Mouse (Mus musculus) midbrain, postnatal 0 days (tissue): ENCODE data around the gene Wwc2. TPM values are rescaled to one million over a fixed set of nuclear protein-coding genes. Genes with fewer than 3 reads are reported as not detected.

ENCODE experiments used
- ATAC-seq: fragments of 200-750 bp; cut with Nextera tagmentation; 2 replicates; pipeline ENCODE4 v1.8.0; 2017; ENCODE audit warnings: moderate number of reproducible peaks, mild to moderate bottlenecking, moderate TSS enrichment, moderate library complexity; ENCODE audit not compliant: low FRiP score
- DNase-seq: peaks from one replicate; pipeline ENCODE4 v3.0.0-alpha.2; 2015; ENCODE audit warnings: low spot score
- H3K27ac ChIP-seq: fragments of 300-500 bp; sonication (generic); 2 replicates; pipeline ENCODE4 v1.5.1; 2014; ENCODE audit warnings: low read depth, mild to moderate bottlenecking, low read length, mixed read lengths
- H3K27me3 ChIP-seq: fragments of 300-500 bp; sonication (generic); 2 replicates; pipeline ENCODE4 v1.6.1; 2014; ENCODE audit warnings: low read length, control low read depth, mixed read lengths; ENCODE audit not compliant: insufficient read depth
- H3K36me3 ChIP-seq: fragments of 300-500 bp; sonication (generic); 2 replicates; pipeline ENCODE4 v1.6.1; 2014; ENCODE audit warnings: low read length, control low read depth, mixed read lengths; ENCODE audit not compliant: insufficient read depth
- H3K4me1 ChIP-seq: fragments of 300-500 bp; sonication (generic); 2 replicates; pipeline ENCODE4 v1.6.1; 2014; ENCODE audit warnings: mild to moderate bottlenecking, control low read depth, antibody characterized with exemption, low read length, mixed read lengths; ENCODE audit not compliant: insufficient read depth
- H3K4me2 ChIP-seq: fragments of 300-500 bp; sonication (generic); 2 replicates; pipeline ENCODE4 v1.6.1; 2014; ENCODE audit warnings: low read depth, mild to moderate bottlenecking, low read length, mixed read lengths; ENCODE audit not compliant: poor library complexity, severe bottlenecking
- H3K4me3 ChIP-seq: fragments of 300-500 bp; sonication (generic); 2 replicates; pipeline ENCODE4 v1.5.1; 2014; ENCODE audit warnings: low read depth, mild to moderate bottlenecking, low read length, moderate library complexity
- H3K9ac ChIP-seq: fragments of 300-500 bp; sonication (generic); replicated peaks from 2 replicates; pipeline ENCODE4 v1.6.1; 2014; ENCODE audit warnings: mild to moderate bottlenecking, low read length, moderate library complexity, mixed read lengths; ENCODE audit not compliant: poor library complexity, severe bottlenecking
- H3K9me3 ChIP-seq: fragments of 300-500 bp; sonication (generic); 2 replicates; pipeline ENCODE4 v1.6.1; 2016; ENCODE audit warnings: low read length, control low read depth
- CTCF ChIP-seq: IDR thresholded peaks from 2 replicates; pipeline ENCODE4 v1.5.1; 2016; ENCODE audit warnings: antibody characterized with exemption, mild to moderate bottlenecking
- WGBS: fragments of 180-500 bp; shearing (Covaris S2); extraction: QIAGEN DNeasy Blood & Tissue Kit; methylation state at CpG from one replicate; pipeline ENCODE4 v1.1.7; 2014; 5-methylcytosine and 5-hydroxymethylcytosine counted together
- polyA plus RNA-seq: library from polyadenylated mRNA; unstranded; fragments of >200 nt; fragmentation: Nextera tagmentation; extraction: Ambion mirVana; gene quantifications from 2 replicates; pipeline ENCODE4 v1.2.1, GENCODE M21; 2015
- total RNA-seq: library from RNA; depleted of rRNA; stranded (reverse); fragments of >200 nt; gene quantifications from 2 replicates; pipeline ENCODE4 v1.2.3, GENCODE M21; 2014

Gene Wwc2
- total and polyA plus RNA-seq, 2 experiments from 2014 or later = 4.5 to 9.6 TPM

DNA sequence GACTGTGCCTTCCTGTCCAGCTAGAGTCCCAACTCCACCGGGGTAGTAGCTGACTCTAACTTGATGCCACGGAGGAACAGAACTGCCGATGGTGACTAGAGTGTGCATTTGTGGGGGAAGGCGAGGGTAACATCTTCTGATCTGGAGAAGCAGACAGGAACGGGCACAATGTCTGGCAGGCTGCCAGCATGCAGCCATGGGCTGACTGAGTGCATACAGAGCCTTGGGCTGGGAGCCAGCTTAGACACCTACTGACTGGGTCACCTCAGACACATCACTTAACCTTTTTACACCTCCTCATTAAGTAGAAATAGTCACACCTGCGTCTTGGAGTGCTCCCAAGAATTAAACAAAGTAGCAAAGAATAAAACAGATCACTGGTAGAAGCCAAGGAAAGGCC, 28.7 kb downstream of the Wwc2 start:
- Histone ChIP-seq H3K27ac (no peak overlapping the region), H3K27me3 (no peaks in the 10 kb centered on the region), H3K9ac (no peak overlapping the region), H3K36me3 (no peaks in the 10 kb centered on the region), H3K4me3 (no peak overlapping the region), H3K4me2 (no peak overlapping the region), H3K4me1 (0 out of 2 replicates have a peak, but pooled peaks cover 6% of the 10 kb centered on the region), H3K9me3 (no peaks in the 10 kb centered on the region)
- ATAC-seq (no peak), DNase-seq (peak; percentile 30)
- 56% methylated on average over 6 of the region's 6 CpGs for WGBS
- TF ChIP-seq CTCF = no peak

- no peaks in the 10 kb centered on the region for H3K9me3 ChIP-seq
- TF ChIP-seq CTCF = no peak
- H3K4me2 ChIP-seq = no peak overlapping the region
- ATAC-seq (no peak), DNase-seq (no peak)
- H3K9ac ChIP-seq = no peak overlapping the region
- H3K27me3 ChIP-seq = no peaks in the 10 kb centered on the region
- no peak overlapping the region for H3K4me3 ChIP-seq
- 100% methylated on average over 4 of the region's 4 CpGs for WGBS
- H3K36me3 ChIP-seq = no peaks in the 10 kb centered on the region
- H3K27ac ChIP-seq = no peak overlapping the region
- 0 out of 2 replicates have a peak, but pooled peaks cover 6% of the 10 kb centered on the region for H3K4me1 ChIP-seq
Observed at GRCm38 (mm10) chr8:47957560-47957959, 33.2 kb downstream of the Wwc2 start.

- WGBS = 76% methylated on average over 7 of the region's 7 CpGs
Observed at GRCm38 (mm10) chr8:47951380-47951932, 39.3 kb downstream of the Wwc2 start.

GRCm38 (mm10) chr8:47948836-47949235, 41.9 kb downstream of the Wwc2 start:
- ATAC-seq = no peak
- Histone ChIP-seq H3K27ac (no peak overlapping the region), H3K4me3 (no peak overlapping the region), H3K27me3 (no peaks in the 10 kb centered on the region), H3K4me1 (no peaks in the 10 kb centered on the region), H3K9me3 (no peaks in the 10 kb centered on the region), H3K36me3 (no peaks in the 10 kb centered on the region), H3K4me2 (no peak overlapping the region), H3K9ac (no peak overlapping the region)
- WGBS = 75% methylated on average over 4 of the region's 4 CpGs
- no peak for TF ChIP-seq CTCF
- DNase-seq = no peak

More at GRCm38 (mm10) chr8:47951380-47951932, 39.3 kb downstream of the Wwc2 start:
- Histone ChIP-seq H3K36me3 (no peaks in the 10 kb centered on the region), H3K4me1 (no peaks in the 10 kb centered on the region), H3K27me3 (no peaks in the 10 kb centered on the region), H3K9ac (no peak overlapping the region), H3K4me3 (no peak overlapping the region), H3K9me3 (no peaks in the 10 kb centered on the region), H3K27ac (no peak overlapping the region), H3K4me2 (no peak overlapping the region)
- no peak for DNase-seq
- TF ChIP-seq CTCF = peak; percentile 59
- no peak for ATAC-seq

GRCm38 (mm10) chr8:47947672-47948618, 42.8 kb downstream of the Wwc2 start:
- ATAC-seq (no peak), DNase-seq (no peak)
- Histone ChIP-seq H3K4me1 (no peaks in the 10 kb centered on the region), H3K9me3 (no peaks in the 10 kb centered on the region), H3K9ac (no peak overlapping the region), H3K27ac (no peak overlapping the region), H3K27me3 (no peaks in the 10 kb centered on the region), H3K4me2 (no peak overlapping the region), H3K36me3 (no peaks in the 10 kb centered on the region), H3K4me3 (no peak overlapping the region)
- TF ChIP-seq CTCF = no peak
- 65% methylated on average over 19 of the region's 19 CpGs for WGBS

GRCm38 (mm10) chr8:47943049-47943448, 47.7 kb downstream of the Wwc2 start:
- H3K27me3 ChIP-seq = no peaks in the 10 kb centered on the region
- no peak overlapping the region for H3K4me2 ChIP-seq
- H3K9me3 ChIP-seq = no peaks in the 10 kb centered on the region
- H3K9ac ChIP-seq = no peak overlapping the region
- ATAC-seq = no peak
- no peaks in the 10 kb centered on the region for H3K4me1 ChIP-seq
- 58% methylated on average over 10 of the region's 10 CpGs for WGBS
- no peak overlapping the region for H3K4me3 ChIP-seq
- TF ChIP-seq CTCF = peak; percentile 20; the same call in 1 of the 2 replicates
- DNase-seq = no peak
- no peaks in the 10 kb centered on the region for H3K36me3 ChIP-seq
- no peak overlapping the region for H3K27ac ChIP-seq
